Comparison of ENCODE assay signal across 15 mouse cellular contexts in genomic region chr13:112207617-112208235, GRCm38 (mm10).
A peak's percentile ranks its signal among the peaks of the same experiment; 100 is the strongest.
DNase-seq lines count a peak whose midpoint lies in the region; ATAC-seq lines count a peak whose summit lies in the region.
"Had no signal": no experiment of that assay in that cellular context is flagged by ENCODE, and none has a peak within 500 bp of the region (broad histone marks: within the 10 kb centered on the region; RNA-seq: fewer than 3 reads in every experiment).

No protein-coding gene starts in this region.

- ATAC-seq in kidney, embryonic 16.5 days (ENCODE audit: low FRiP score, low TSS enrichment) = peak; percentile 78
- ATAC-seq: intestine, embryonic 15.5 days; liver, embryonic 12.5 days had no signal

- H3K4me3 ChIP-seq in kidney, embryonic 16.5 days (ENCODE audit: low read length) = no peak overlapping the region
- H3K4me3 ChIP-seq: erythroblast, embryonic 14.5 days; intestine, embryonic 15.5 days; liver, embryonic 12.5 days; lung, embryonic 15.5 days; neural tube, embryonic 13.5 days had no signal

- 59% methylated on average over 12 of the region's 12 CpGs for WGBS in kidney, embryonic 16.5 days

- H3K9me3 ChIP-seq in kidney, embryonic 16.5 days (ENCODE audit: low read length) = no peaks in the 10 kb centered on the region
- H3K9me3 ChIP-seq: intestine, embryonic 15.5 days; liver, embryonic 12.5 days; lung, embryonic 15.5 days; neural tube, embryonic 13.5 days had no signal

- no peak overlapping the region for H3K9ac ChIP-seq in kidney, embryonic 16.5 days (replicated peaks; ENCODE audit: low read length)
- H3K9ac ChIP-seq: intestine, embryonic 15.5 days; liver, embryonic 12.5 days; lung, embryonic 15.5 days; neural tube, embryonic 13.5 days had no signal

- no peaks in the 10 kb centered on the region for H3K36me3 ChIP-seq in kidney, embryonic 16.5 days (ENCODE audit: insufficient read depth, low read length)
- H3K36me3 ChIP-seq: intestine, embryonic 15.5 days; liver, embryonic 12.5 days; lung, embryonic 15.5 days; neural tube, embryonic 13.5 days had no signal

- DNase-seq in heart, adult 11 months = peak; percentile 86
- DNase-seq in heart, adult 8-10 months (ENCODE audit: low spot score) = no peak
- DNase-seq in right cerebral cortex, postnatal 10 days (ENCODE audit: low spot score in 2 of 2) = peak; percentile 43 to 55
- DNase-seq in right cerebral cortex, postnatal 36 days (ENCODE audit: low spot score in 2 of 2) = no peak
- DNase-seq in urinary bladder, postnatal 36 days (ENCODE audit: low spot score in 2 of 2) = no peak
- no peak for DNase-seq in cerebellum, adult 11-12 months
- DNase-seq: cerebellum, adult 18-20 months; spleen, adult 18-20 months; thymus, postnatal 36 days had no signal

- H3K27me3 ChIP-seq in kidney, embryonic 16.5 days (ENCODE audit: insufficient read depth, low read length) = no peaks in the 10 kb centered on the region
- H3K27me3 ChIP-seq: intestine, embryonic 15.5 days; lung, embryonic 15.5 days; neural tube, embryonic 13.5 days had no signal

- peaks cover 5% of the 10 kb centered on the region; the same call in 1 of the 2 replicates for H3K4me1 ChIP-seq in kidney, embryonic 16.5 days (ENCODE audit: insufficient read depth, low read length)
- H3K4me1 ChIP-seq: intestine, embryonic 15.5 days; liver, embryonic 12.5 days; lung, embryonic 15.5 days had no signal

- no peak overlapping the region for H3K4me2 ChIP-seq in kidney, embryonic 16.5 days (replicated peaks; ENCODE audit: low read depth, low read length)
- H3K4me2 ChIP-seq: intestine, embryonic 15.5 days; liver, embryonic 12.5 days; lung, embryonic 15.5 days; neural tube, embryonic 13.5 days had no signal

- peak overlapping the region; percentile 27; the same call in 1 of the 2 replicates for H3K27ac ChIP-seq in kidney, embryonic 16.5 days (ENCODE audit: low read length)
- H3K27ac ChIP-seq: intestine, embryonic 15.5 days; liver, embryonic 12.5 days; lung, embryonic 15.5 days; neural tube, embryonic 13.5 days had no signal

Comparison
In these comparisons a context has a peak if more than half of its experiments do, and no peak if none do; other contexts are left out.
1. DNase-seq: peak in heart, adult 11 months (single experiment) and right cerebral cortex, postnatal 10 days (2 of 2); none in heart, adult 8-10 months (single experiment), right cerebral cortex, postnatal 36 days (0 of 2), urinary bladder, postnatal 36 days (0 of 2) and cerebellum, adult 11-12 months (single experiment).